Mouse (Mus musculus) layer of hippocampus, adult 11-12 months (tissue): ENCODE data around the gene Ctsw.

Source experiments
- DNase-seq: peaks from one replicate; pipeline ENCODE4 v3.0.0; 2022; ENCODE audit warnings: low spot score

The Ctsw gene

GRCm38 (mm10) chr19:5487768-5488550 is 19.7 kb upstream of the Ctsw start, which contains the start of gene Mus81:
Gene Mus81 (minus strand): TSS chr19:5488402.
- peak; percentile 96 for DNase-seq

GRCm38 (mm10) chr19:5486771-5487170 is 18.5 kb upstream of the Ctsw start:
- no peak for DNase-seq

GRCm38 (mm10) chr19:5486286-5486685 is 18.0 kb upstream of the Ctsw start:
- no peak for DNase-seq

GRCm38 (mm10) chr19:5485821-5486220 is 17.5 kb upstream of the Ctsw start:
- no peak for DNase-seq

DNA sequence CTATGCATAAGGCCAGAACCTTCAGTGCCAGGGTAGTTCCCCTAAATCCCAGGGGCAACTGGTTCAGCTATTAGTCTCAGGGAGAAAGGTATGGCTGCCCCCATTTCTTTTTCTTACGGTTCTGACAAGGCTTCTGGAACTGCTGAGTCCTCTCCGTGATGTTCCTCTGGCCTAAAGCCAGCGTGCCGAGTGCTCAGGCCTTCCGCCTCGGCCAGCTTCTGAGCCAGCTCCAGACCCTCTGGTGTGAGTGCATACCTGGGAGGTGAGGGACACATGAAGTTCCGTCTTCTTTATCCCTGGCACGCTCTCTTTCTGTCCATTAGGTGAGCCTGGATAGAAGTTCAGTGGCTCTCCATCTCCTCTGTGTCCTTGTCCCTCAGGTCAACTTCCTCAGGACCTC is 17.1 kb upstream of the Ctsw start:
- DNase-seq, result no peak

DNA sequence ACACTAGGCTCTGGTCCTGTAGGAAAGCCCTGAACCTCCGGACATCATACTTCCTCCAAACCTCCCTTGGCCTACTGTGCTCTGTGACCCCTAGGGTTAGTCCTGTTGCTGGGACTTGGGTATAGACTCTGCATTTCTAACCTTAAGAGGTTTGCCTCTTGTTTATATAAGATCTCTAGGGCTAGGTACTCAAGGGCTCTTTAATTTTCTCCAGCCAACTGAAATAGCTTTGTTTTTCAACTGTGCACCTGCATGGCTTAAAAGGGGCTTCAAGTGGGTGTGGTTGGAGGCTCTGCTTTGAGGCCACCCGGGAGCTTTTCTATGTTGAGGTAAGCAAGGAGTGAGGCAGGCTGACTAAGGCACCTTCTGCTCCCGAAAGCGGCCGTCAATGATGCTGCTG is 16.2 kb upstream of the Ctsw start:
- no peak for DNase-seq

GRCm38 (mm10) chr19:5483386-5484359 is 15.4 kb upstream of the Ctsw start:
- no peak for DNase-seq

DNA sequence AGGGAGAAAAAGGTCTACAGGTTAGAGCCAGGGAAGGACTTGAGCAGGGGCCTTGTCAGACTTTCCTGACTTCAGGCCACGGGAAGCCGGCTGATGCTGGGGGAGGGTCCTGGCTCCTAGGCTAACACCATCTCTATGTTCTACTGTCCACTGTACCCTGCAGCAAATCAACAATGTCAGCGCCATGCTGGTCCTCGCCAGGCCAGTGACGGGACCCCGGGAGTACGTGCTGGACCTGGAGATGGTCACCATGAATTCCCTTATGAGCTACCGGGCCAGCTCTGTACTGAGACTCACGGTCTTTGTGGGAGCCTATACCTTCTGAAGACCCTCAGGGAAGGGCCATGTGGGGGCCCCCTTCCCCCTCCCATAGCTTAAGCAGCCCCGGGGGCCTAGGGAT is 13.1 kb upstream of the Ctsw start:
- no peak for DNase-seq

GRCm38 (mm10) chr19:5480016-5480415 is 11.7 kb upstream of the Ctsw start:
- no peak for DNase-seq

- DNase-seq, result no peak
These were observed 9.5 kb upstream of the Ctsw start for GRCm38 (mm10) chr19:5477668-5478300.

DNA sequence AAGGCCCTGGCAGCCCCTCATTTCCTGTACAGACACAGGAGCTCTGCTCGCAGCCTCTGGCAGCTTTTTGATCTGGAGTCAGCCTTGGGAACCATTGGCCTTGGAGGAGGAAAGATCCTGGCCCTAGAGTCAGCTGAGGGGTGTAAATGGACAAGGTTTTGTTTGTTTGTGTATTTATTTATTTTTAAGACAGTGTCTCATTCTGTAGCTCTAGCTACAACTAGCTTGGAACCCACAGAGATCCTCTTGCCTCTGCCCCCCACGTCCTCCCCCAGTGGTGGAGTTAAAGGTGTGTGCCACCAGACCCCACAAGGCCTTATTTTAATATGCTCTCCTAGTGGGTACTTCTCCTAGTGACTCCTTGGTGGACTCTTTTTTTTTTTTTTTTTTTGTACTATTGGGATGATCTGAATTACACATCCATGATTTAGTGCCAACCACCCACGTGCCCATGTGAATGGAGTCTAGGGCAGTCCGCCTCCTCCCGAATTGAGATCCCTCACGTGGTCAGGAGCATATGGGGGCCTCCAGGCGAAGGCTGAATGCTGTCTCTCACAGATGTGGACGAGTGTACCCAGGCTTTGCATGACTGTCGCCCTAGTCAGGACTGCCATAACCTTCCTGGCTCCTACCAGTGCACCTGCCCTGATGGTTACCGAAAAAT is 8.8 kb upstream of the Ctsw start:
- no peak for DNase-seq

GRCm38 (mm10) chr19:5475069-5475714 is 6.9 kb upstream of the Ctsw start:
- no peak for DNase-seq

DNA sequence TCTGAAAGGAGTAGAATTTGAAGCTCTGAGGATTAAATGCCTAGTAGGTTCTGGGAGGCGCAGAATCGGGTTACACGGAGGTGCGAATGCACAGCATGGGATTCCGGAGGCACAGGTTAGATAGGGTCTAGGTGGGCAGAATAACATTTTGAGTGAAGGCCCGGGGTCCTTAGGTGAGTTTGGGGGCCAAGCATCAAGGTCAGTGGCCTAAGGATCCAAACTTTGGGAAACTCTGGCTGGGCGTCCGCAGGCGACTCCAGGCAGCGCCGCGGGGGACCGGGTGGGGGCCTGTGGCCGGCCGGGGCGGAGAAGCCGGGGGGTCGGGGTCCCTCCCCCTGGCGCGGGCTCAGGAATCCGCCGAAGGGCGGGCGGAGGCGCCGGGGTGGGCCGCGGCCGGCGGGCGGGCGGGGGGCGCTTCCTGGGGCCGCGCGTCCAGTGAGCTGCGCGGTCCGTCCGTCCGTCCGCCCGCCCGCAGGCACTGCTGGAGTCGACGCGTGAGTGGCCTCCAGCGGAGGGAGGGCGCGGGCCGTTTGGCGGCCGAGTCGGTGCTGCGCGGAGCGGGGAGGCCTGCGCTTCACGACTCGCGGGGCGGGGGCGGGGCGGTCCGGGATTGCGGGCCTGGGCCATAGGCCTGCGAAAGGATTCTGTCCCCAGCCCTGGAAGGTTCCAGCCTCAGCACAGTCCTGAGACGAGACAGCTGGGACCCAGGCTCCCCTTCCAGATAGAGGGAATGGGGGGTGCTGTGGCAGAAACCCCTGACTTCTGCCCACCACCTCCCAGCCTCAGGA is 6.2 kb upstream of the Ctsw start:
- DNase-seq, result no peak

GRCm38 (mm10) chr19:5473720-5474119 is 5.4 kb upstream of the Ctsw start, which contains the start of gene Efemp2:
Gene Efemp2 (plus strand): TSS chr19:5473954.
- DNase-seq, result peak; percentile 71

GRCm38 (mm10) chr19:5472857-5473256 is 4.5 kb upstream of the Ctsw start:
- no peak for DNase-seq

GRCm38 (mm10) chr19:5471846-5472245 is 3.5 kb upstream of the Ctsw start:
- DNase-seq, result no peak

- no peak for DNase-seq
These were observed 1.3 kb downstream of the Ctsw start for GRCm38 (mm10) chr19:5466916-5467500.

GRCm38 (mm10) chr19:5465037-5465436 is 3.3 kb downstream of the Ctsw start:
- no peak for DNase-seq

DNA sequence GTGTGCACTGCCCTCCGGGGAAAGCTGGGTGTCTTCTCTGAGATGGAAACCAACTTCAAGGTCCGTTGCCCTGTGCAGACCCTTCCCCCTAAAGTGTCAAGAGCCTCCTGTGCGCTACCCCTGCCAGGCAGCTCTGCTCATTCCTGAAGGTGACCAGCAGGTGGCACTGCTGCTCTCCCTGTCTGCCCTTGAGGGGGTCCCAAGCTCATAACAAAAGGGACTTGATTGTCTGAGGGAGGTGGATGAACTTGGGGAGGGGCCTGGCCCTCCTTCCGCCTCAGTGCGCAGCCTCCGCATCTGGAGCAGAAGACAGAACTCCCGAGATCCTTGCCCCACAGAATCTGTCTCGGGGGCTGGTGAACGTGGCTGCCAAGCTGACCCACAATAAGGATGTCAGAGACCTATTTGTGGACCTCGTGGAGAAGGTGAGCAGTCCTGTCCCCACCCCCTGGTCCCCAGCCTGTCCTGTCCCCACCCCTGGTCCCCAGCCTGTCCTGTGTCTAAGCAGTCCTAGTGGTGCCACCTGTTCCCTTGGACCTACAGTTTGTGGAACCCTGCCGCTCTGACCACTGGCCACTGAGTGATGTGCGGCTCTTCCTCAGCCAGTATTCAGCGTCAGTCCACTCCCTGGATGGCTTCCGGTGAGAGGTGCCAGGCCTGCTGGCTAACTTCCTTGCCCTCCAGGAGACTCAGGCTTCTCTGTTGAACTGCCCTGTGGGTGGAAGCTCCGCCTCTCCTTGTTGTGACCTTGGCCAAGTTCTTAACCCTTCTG is 4.3 kb downstream of the Ctsw start:
- no peak for DNase-seq
